Mouse (Mus musculus): ENCODE results near the gene Wdr93. TPM values are rescaled to one million over a fixed set of nuclear protein-coding genes. Genes with fewer than 3 reads are reported as not detected.

Gene Wdr93
- polyA plus RNA-seq, 1 experiment: not detected

GRCm38 (mm10) chr7:79813409-79813808, 70.4 kb downstream of the Wdr93 start:
- no peak overlapping the region for H3K4me3 ChIP-seq (replicated peaks; ENCODE audit: control insufficient read depth, low read depth, low read length)
- TF ChIP-seq POLR2A (IDR thresholded peaks at IDR 0.05; ENCODE audit: borderline replicate concordance, control insufficient read depth, low read depth, low read length): no peak
- no peak for TF ChIP-seq CTCF (IDR thresholded peaks at IDR 0.05; ENCODE audit: control insufficient read depth, insufficient read depth, low read length)
- 60% methylated on average over 1 of the region's 1 CpGs for WGBS
- no peaks in the 10 kb centered on the region for H3K4me1 ChIP-seq (ENCODE audit: control insufficient read depth, insufficient read depth, low read length)
- no peak overlapping the region for H3K27ac ChIP-seq (ENCODE audit: control insufficient read depth, insufficient read depth, low read depth, low read length, poor library complexity)

DNA sequence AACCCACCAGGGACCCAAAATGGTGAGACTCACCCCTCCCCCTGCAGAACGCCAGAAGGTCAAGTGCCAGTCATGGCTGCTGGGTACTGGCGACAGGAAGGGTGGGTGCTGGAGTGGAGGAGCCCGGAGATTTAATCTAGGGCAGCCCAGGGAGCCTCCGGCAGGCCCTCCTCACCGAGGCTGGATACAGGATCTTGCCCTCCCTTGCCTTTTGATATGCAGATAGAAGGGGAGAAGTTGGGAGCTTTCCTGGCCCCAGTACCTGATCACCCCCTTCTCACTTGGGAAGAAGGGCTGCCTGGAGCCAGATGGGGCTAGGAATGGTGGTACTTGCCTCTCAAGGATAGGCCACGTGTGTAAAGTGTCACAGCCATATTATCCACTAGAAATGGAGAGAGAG, 75.4 kb downstream of the Wdr93 start:
- WGBS: 42% methylated on average over 6 of the region's 6 CpGs
- Histone ChIP-seq H3K4me3 (replicated peaks; ENCODE audit: control insufficient read depth, low read depth, low read length) (no peak overlapping the region), H3K27ac (ENCODE audit: control insufficient read depth, insufficient read depth, low read depth, low read length, poor library complexity) (no peak overlapping the region), H3K4me1 (ENCODE audit: control insufficient read depth, insufficient read depth, low read length) (no peaks in the 10 kb centered on the region; the same call in 1 of the 2 replicates)
- TF ChIP-seq CTCF (IDR thresholded peaks at IDR 0.05; ENCODE audit: control insufficient read depth, insufficient read depth, low read length) (no peak), POLR2A (IDR thresholded peaks at IDR 0.05; ENCODE audit: borderline replicate concordance, control insufficient read depth, low read depth, low read length) (no peak)

GRCm38 (mm10) chr7:79819515-79819914, 76.6 kb downstream of the Wdr93 start:
- Histone ChIP-seq H3K27ac (ENCODE audit: control insufficient read depth, insufficient read depth, low read depth, low read length, poor library complexity) (no peak overlapping the region), H3K4me3 (replicated peaks; ENCODE audit: control insufficient read depth, low read depth, low read length) (no peak overlapping the region), H3K4me1 (ENCODE audit: control insufficient read depth, insufficient read depth, low read length) (no peaks in the 10 kb centered on the region; the same call in 1 of the 2 replicates)
- TF ChIP-seq CTCF (IDR thresholded peaks at IDR 0.05; ENCODE audit: control insufficient read depth, insufficient read depth, low read length) (no peak), POLR2A (IDR thresholded peaks at IDR 0.05; ENCODE audit: borderline replicate concordance, control insufficient read depth, low read depth, low read length) (no peak)
- WGBS: 25% methylated on average over 4 of the region's 4 CpGs

GRCm38 (mm10) chr7:79819996-79820395, 77.0 kb downstream of the Wdr93 start:
- no peak for TF ChIP-seq CTCF (IDR thresholded peaks at IDR 0.05; ENCODE audit: control insufficient read depth, insufficient read depth, low read length)
- TF ChIP-seq POLR2A (IDR thresholded peaks at IDR 0.05; ENCODE audit: borderline replicate concordance, control insufficient read depth, low read depth, low read length): no peak
- 80% methylated on average over 11 of the region's 11 CpGs for WGBS

GRCm38 (mm10) chr7:79822092-79822695, 79.2 kb downstream of the Wdr93 start:
- 45% methylated on average over 12 of the region's 12 CpGs for WGBS
- Histone ChIP-seq H3K4me3 (replicated peaks; ENCODE audit: control insufficient read depth, low read depth, low read length) (no peak overlapping the region), H3K4me1 (ENCODE audit: control insufficient read depth, insufficient read depth, low read length) (no peaks in the 10 kb centered on the region; the same call in 1 of the 2 replicates), H3K27ac (ENCODE audit: control insufficient read depth, insufficient read depth, low read depth, low read length, poor library complexity) (no peak overlapping the region)
- TF ChIP-seq CTCF (IDR thresholded peaks at IDR 0.05; ENCODE audit: control insufficient read depth, insufficient read depth, low read length) (no peak), POLR2A (IDR thresholded peaks at IDR 0.05; ENCODE audit: borderline replicate concordance, control insufficient read depth, low read depth, low read length) (no peak)

More at GRCm38 (mm10) chr7:79819996-79820395, 77.0 kb downstream of the Wdr93 start:
- H3K4me1 ChIP-seq (ENCODE audit: control insufficient read depth, insufficient read depth, low read length): no peaks in the 10 kb centered on the region; the same call in 1 of the 2 replicates
- no peak overlapping the region for H3K27ac ChIP-seq (ENCODE audit: control insufficient read depth, insufficient read depth, low read depth, low read length, poor library complexity)
- H3K4me3 ChIP-seq (replicated peaks; ENCODE audit: control insufficient read depth, low read depth, low read length): no peak overlapping the region

DNA sequence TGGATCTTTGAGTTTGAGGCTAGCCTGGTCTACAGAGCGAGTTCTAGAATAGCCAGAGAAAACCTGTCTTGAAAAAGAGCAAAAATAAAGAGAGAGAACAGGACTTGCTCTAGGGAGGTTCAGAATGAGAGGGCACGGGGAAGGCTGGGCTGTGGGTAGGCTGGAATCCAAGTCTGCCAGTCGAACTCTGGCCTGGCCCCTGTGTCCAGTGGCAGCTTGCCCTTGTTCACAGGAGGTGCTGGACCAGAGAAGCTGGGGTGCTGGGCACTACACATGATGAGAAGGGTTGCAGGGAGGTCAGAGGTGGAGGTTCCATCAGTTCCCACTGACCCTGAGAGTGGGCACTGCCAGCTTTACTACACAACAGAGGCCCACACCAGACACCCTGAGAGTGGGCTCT, 85.4 kb downstream of the Wdr93 start:
- H3K27ac ChIP-seq (ENCODE audit: control insufficient read depth, insufficient read depth, low read depth, low read length, poor library complexity): no peak overlapping the region
- WGBS: 63% methylated on average over 3 of the region's 3 CpGs
- H3K4me3 ChIP-seq (replicated peaks; ENCODE audit: control insufficient read depth, low read depth, low read length): no peak overlapping the region
- no peak for TF ChIP-seq CTCF (IDR thresholded peaks at IDR 0.05; ENCODE audit: control insufficient read depth, insufficient read depth, low read length)
- TF ChIP-seq POLR2A (IDR thresholded peaks at IDR 0.05; ENCODE audit: borderline replicate concordance, control insufficient read depth, low read depth, low read length): no peak
- no peaks in the 10 kb centered on the region for H3K4me1 ChIP-seq (ENCODE audit: control insufficient read depth, insufficient read depth, low read length)

GRCm38 (mm10) chr7:79831145-79831544, 88.2 kb downstream of the Wdr93 start:
- TF ChIP-seq CTCF (IDR thresholded peaks at IDR 0.05; ENCODE audit: control insufficient read depth, insufficient read depth, low read length): no peak
- TF ChIP-seq POLR2A (IDR thresholded peaks at IDR 0.05; ENCODE audit: borderline replicate concordance, control insufficient read depth, low read depth, low read length): no peak
- Histone ChIP-seq H3K4me1 (ENCODE audit: control insufficient read depth, insufficient read depth, low read length) (no peaks in the 10 kb centered on the region), H3K27ac (ENCODE audit: control insufficient read depth, insufficient read depth, low read depth, low read length, poor library complexity) (no peak overlapping the region; the same call in 1 of the 2 replicates), H3K4me3 (replicated peaks; ENCODE audit: control insufficient read depth, low read depth, low read length) (no peak overlapping the region)
- 69% methylated on average over 6 of the region's 6 CpGs for WGBS

GRCm38 (mm10) chr7:79831585-79831984, 88.6 kb downstream of the Wdr93 start:
- H3K4me1 ChIP-seq (ENCODE audit: control insufficient read depth, insufficient read depth, low read length): no peaks in the 10 kb centered on the region
- 64% methylated on average over 6 of the region's 6 CpGs for WGBS
- no peak overlapping the region for H3K4me3 ChIP-seq (replicated peaks; ENCODE audit: control insufficient read depth, low read depth, low read length)
- no peak overlapping the region for H3K27ac ChIP-seq (ENCODE audit: control insufficient read depth, insufficient read depth, low read depth, low read length, poor library complexity)
- TF ChIP-seq POLR2A (IDR thresholded peaks at IDR 0.05; ENCODE audit: borderline replicate concordance, control insufficient read depth, low read depth, low read length) (no peak), CTCF (IDR thresholded peaks at IDR 0.05; ENCODE audit: control insufficient read depth, insufficient read depth, low read length) (no peak)

DNA sequence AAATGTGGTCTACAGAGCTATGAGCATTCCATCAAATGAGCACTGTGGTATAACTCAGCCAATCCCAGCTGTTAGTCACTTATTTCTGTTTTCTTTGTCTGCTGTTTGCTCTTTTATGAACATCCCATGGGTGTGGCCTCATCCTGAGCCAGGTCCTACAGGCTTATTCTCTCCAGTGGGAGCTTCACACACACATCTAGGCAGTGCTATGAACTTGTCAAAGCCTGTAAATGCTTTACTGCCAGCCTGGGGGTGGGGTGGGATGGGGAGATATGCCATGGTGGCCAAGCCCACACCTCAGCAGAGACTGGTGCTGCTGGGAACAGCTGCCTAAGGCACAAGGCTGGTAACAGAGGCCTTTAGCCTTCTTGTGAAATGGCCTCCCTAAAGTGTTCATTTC, 90.0 kb downstream of the Wdr93 start:
- Histone ChIP-seq H3K4me3 (replicated peaks; ENCODE audit: control insufficient read depth, low read depth, low read length) (no peak overlapping the region), H3K4me1 (ENCODE audit: control insufficient read depth, insufficient read depth, low read length) (no peaks in the 10 kb centered on the region), H3K27ac (ENCODE audit: control insufficient read depth, insufficient read depth, low read depth, low read length, poor library complexity) (no peak overlapping the region)
- TF ChIP-seq POLR2A (IDR thresholded peaks at IDR 0.05; ENCODE audit: borderline replicate concordance, control insufficient read depth, low read depth, low read length): no peak
- TF ChIP-seq CTCF (IDR thresholded peaks at IDR 0.05; ENCODE audit: control insufficient read depth, insufficient read depth, low read length): no peak

Measured in bone marrow, adult 2 months (tissue).